Mouse (Mus musculus): ENCODE data around the gene Zscan2. TPM values are rescaled to one million over a fixed set of nuclear protein-coding genes. Genes with fewer than 3 reads are reported as not detected.

Zscan2 gene
- polyA plus RNA-seq, 1 experiment from 2014 or later, result 3.0 TPM

DNA sequence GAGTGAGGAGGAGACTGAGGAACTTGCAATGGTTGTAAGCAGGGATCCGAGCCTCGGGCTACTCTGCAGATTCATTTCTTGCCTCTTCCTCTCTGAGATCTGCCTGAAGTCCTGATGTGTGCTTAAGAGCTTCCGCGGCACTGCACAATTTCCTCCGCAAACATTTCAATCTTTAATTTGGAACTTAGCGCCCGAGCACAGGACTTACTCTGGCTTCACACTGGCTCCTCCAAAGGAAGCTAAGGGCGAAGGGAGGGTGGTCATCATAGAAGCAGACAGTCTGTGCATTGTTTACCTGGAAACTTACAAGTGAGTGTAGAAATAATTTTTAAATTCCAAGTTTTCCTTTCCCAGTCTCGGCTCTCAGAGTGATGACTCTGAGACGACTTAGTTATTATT is 14.4 kb upstream of the Zscan2 start:
- H3K36me3 ChIP-seq (replicated peaks), result no peaks in the 10 kb centered on the region
- no peak for DNase-seq (ENCODE audit: low spot score)
- 88% methylated on average over 10 of the region's 10 CpGs for WGBS
- H3K27ac ChIP-seq (replicated peaks), result no peak overlapping the region
- H3K4me3 ChIP-seq, result no peak overlapping the region
- no peaks in the 10 kb centered on the region for H3K9me3 ChIP-seq
- H3K4me1 ChIP-seq, result no peaks in the 10 kb centered on the region
- H3K27me3 ChIP-seq (replicated peaks; ENCODE audit: low read depth, poor library complexity, severe bottlenecking), result no peaks in the 10 kb centered on the region

DNA sequence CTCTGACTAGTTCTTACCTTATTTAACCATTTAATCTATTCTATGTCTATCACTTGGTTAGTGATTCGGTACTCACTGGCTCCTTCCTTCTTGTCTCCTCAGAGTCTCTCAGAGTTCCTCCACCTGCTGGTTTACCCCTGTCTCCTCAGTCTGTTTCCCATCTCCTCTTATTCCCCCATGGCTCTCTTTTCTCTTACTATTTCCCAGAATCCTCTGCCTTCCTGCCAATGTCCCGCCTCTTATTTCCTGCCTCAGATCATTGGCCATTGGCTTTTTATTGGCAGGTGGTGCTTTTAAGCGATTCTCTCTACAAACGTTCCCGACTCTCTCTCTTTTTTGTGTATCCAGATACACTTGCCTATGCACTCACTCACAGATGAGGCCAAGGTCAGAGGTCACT is 14.0 kb upstream of the Zscan2 start:
- no peak overlapping the region for H3K27ac ChIP-seq (replicated peaks)
- H3K27me3 ChIP-seq (replicated peaks; ENCODE audit: low read depth, poor library complexity, severe bottlenecking), result no peaks in the 10 kb centered on the region
- WGBS, result 86% methylated on average over 5 of the region's 5 CpGs
- no peak overlapping the region for H3K4me3 ChIP-seq
- no peaks in the 10 kb centered on the region for H3K36me3 ChIP-seq (replicated peaks)
- H3K4me1 ChIP-seq, result no peaks in the 10 kb centered on the region
- no peak for DNase-seq (ENCODE audit: low spot score)
- no peaks in the 10 kb centered on the region for H3K9me3 ChIP-seq

GRCm38 (mm10) chr7:80849267-80849666 is 11.5 kb upstream of the Zscan2 start:
- Histone ChIP-seq H3K4me1 (no peaks in the 10 kb centered on the region), H3K36me3 (replicated peaks) (no peaks in the 10 kb centered on the region), H3K9me3 (no peaks in the 10 kb centered on the region), H3K27me3 (replicated peaks; ENCODE audit: low read depth, poor library complexity, severe bottlenecking) (no peaks in the 10 kb centered on the region), H3K27ac (replicated peaks) (no peak overlapping the region), H3K4me3 (no peak overlapping the region)
- WGBS, result 91% methylated on average over 2 of the region's 2 CpGs
- no peak for DNase-seq (ENCODE audit: low spot score)

- Histone ChIP-seq H3K4me3 (no peak overlapping the region), H3K36me3 (replicated peaks) (no peaks in the 10 kb centered on the region), H3K9me3 (no peaks in the 10 kb centered on the region), H3K4me1 (no peaks in the 10 kb centered on the region), H3K27me3 (replicated peaks; ENCODE audit: low read depth, poor library complexity, severe bottlenecking) (no peaks in the 10 kb centered on the region), H3K27ac (replicated peaks) (no peak overlapping the region)
- DNase-seq (ENCODE audit: low spot score), result peak; percentile 49
- WGBS, result 37% methylated on average over 4 of the region's 4 CpGs
Observed at GRCm38 (mm10) chr7:80849710-80850109, 11.0 kb upstream of the Zscan2 start.

DNA sequence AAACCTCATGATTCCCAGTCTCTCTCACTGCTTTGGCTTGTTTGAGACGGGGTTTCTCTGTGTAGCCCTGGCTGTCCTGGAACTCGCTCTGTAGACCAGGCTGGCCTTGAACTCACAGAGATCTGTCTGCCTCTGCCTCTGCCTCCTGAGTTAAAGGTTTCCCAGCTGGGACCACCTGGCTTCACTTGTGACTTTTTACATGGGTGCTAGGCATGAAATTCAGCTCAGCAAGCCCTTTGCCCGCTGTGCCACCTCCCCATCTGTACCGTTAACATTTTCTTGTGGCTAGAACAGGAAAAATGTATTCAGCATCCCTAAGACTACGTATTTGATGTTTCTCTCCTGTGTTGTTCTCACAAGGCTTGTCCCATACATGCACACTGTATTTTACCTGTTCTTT is 10.2 kb upstream of the Zscan2 start:
- no peaks in the 10 kb centered on the region for H3K27me3 ChIP-seq (replicated peaks; ENCODE audit: low read depth, poor library complexity, severe bottlenecking)
- H3K9me3 ChIP-seq, result no peaks in the 10 kb centered on the region
- DNase-seq (ENCODE audit: low spot score), result no peak
- 89% methylated on average over 5 of the region's 5 CpGs for WGBS
- no peaks in the 10 kb centered on the region for H3K4me1 ChIP-seq
- no peak overlapping the region for H3K4me3 ChIP-seq
- H3K36me3 ChIP-seq (replicated peaks), result no peaks in the 10 kb centered on the region
- H3K27ac ChIP-seq (replicated peaks), result no peak overlapping the region

DNA sequence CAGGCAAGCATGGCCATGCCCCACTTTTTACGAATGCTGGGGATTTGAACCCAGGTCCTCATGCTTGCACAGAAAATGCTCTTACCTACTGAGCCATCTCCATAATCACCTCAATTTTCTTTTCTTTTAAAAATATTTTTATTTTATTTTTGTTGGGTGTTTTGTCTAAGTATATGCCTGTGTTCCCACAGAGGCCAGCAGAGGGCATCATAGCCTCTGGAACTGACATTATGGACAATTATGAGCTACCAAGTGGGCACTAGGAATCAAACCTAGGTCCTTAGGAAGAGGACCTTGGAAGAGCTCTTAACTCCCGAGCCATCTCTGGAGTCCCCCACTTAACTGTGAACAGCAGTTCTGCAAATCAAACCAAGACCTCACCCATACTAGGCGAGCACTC is 7.5 kb upstream of the Zscan2 start:
- WGBS, result 91% methylated on average over 3 of the region's 3 CpGs

DNA sequence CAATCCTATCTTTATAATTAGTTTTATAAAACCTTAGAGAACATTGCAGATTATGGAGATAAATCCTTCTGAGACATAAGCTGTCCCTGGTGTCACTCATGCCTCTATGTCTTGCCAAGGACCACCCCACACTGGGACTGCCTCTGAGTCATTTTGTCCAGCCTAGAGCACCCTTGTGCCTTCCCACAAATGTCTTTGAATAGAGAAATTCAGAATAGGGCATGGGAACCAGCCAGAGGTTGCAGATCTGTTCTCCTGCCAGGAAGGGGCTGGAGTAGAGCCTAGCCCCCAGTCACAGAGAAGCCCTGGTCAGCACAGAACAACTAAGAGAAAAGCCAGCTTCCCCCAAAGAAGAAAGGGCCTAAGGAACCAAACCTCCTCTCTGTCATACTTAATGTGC is 5.4 kb upstream of the Zscan2 start:
- H3K36me3 ChIP-seq (replicated peaks), result no peaks in the 10 kb centered on the region
- H3K27ac ChIP-seq (replicated peaks), result no peak overlapping the region
- H3K4me1 ChIP-seq, result peaks cover 5% of the 10 kb centered on the region
- H3K4me3 ChIP-seq, result no peak overlapping the region
- no peaks in the 10 kb centered on the region for H3K27me3 ChIP-seq (replicated peaks; ENCODE audit: low read depth, poor library complexity, severe bottlenecking)
- no peaks in the 10 kb centered on the region for H3K9me3 ChIP-seq
- DNase-seq (ENCODE audit: low spot score), result no peak

More for the DNA sequence above, 7.5 kb upstream of the Zscan2 start:
- Histone ChIP-seq H3K36me3 (replicated peaks) (no peaks in the 10 kb centered on the region), H3K4me1 (no peaks in the 10 kb centered on the region), H3K27ac (replicated peaks) (no peak overlapping the region), H3K4me3 (no peak overlapping the region), H3K9me3 (no peaks in the 10 kb centered on the region), H3K27me3 (replicated peaks; ENCODE audit: low read depth, poor library complexity, severe bottlenecking) (no peaks in the 10 kb centered on the region)
- DNase-seq (ENCODE audit: low spot score), result no peak

- Histone ChIP-seq H3K27ac (replicated peaks) (no peak overlapping the region), H3K36me3 (replicated peaks) (no peaks in the 10 kb centered on the region), H3K4me1 (peaks cover 14% of the 10 kb centered on the region), H3K4me3 (no peak overlapping the region), H3K9me3 (no peaks in the 10 kb centered on the region), H3K27me3 (replicated peaks; ENCODE audit: low read depth, poor library complexity, severe bottlenecking) (no peaks in the 10 kb centered on the region)
- peak; percentile 78 for DNase-seq (ENCODE audit: low spot score)
- 35% methylated on average over 6 of the region's 6 CpGs for WGBS
Observed at GRCm38 (mm10) chr7:80857181-80857580, 3.5 kb upstream of the Zscan2 start.

- no peaks in the 10 kb centered on the region for H3K9me3 ChIP-seq
- H3K27me3 ChIP-seq (replicated peaks; ENCODE audit: low read depth, poor library complexity, severe bottlenecking), result no peaks in the 10 kb centered on the region
- H3K36me3 ChIP-seq (replicated peaks), result peaks cover 23% of the 10 kb centered on the region
- WGBS, result 1% methylated on average over 13 of the region's 13 CpGs
- peak overlapping the region; percentile 87 for H3K4me3 ChIP-seq
- H3K27ac ChIP-seq (replicated peaks), result peak overlapping the region; percentile 100
- peak; percentile 81 for DNase-seq (ENCODE audit: low spot score)
- H3K4me1 ChIP-seq, result peaks cover 37% of the 10 kb centered on the region
Observed at GRCm38 (mm10) chr7:80860227-80860626, 493 bp upstream of the Zscan2 start.

DNA sequence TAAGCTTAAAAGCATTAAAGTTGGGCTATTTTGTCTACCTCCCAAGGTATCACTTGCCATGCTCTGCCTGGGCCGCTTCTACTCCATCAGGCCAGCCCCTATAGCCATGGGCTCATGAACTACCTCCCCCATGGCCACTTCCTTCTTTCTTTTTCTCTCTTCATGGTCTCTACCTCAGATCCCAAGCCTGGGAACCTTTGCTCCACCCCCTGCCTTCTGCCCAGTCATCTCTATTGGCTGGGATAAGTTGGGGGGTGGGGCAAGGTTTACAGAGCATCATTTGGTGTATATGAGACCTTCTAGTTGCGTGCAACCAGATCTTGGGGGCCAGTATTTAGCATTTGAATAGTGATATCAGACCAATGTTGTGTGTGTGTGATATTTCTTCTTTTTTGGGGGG is 1.8 kb downstream of the Zscan2 start:
- H3K27ac ChIP-seq (replicated peaks), result no peak overlapping the region
- peaks cover 45% of the 10 kb centered on the region for H3K36me3 ChIP-seq (replicated peaks)
- DNase-seq (ENCODE audit: low spot score), result no peak
- peaks cover 37% of the 10 kb centered on the region for H3K4me1 ChIP-seq
- WGBS, result 88% methylated on average over 2 of the region's 2 CpGs
- H3K9me3 ChIP-seq, result no peaks in the 10 kb centered on the region
- H3K27me3 ChIP-seq (replicated peaks; ENCODE audit: low read depth, poor library complexity, severe bottlenecking), result no peaks in the 10 kb centered on the region
- peak overlapping the region; percentile 30; the same call in 1 of the 2 replicates for H3K4me3 ChIP-seq

GRCm38 (mm10) chr7:80863520-80863919 is 2.8 kb downstream of the Zscan2 start:
- H3K27ac ChIP-seq (replicated peaks), result no peak overlapping the region
- 84% methylated on average over 5 of the region's 5 CpGs for whole genome bisulfite sequencing
- DNase-seq (ENCODE audit: low spot score), result no peak
- H3K27me3 ChIP-seq (replicated peaks; ENCODE audit: low read depth, poor library complexity, severe bottlenecking), result no peaks in the 10 kb centered on the region
- H3K9me3 ChIP-seq, result no peaks in the 10 kb centered on the region
- H3K36me3 ChIP-seq (replicated peaks), result peaks cover 56% of the 10 kb centered on the region
- peaks cover 37% of the 10 kb centered on the region for H3K4me1 ChIP-seq
- no peak overlapping the region; the same call in 1 of the 2 replicates for H3K4me3 ChIP-seq

GRCm38 (mm10) chr7:80864151-80864550 is 3.4 kb downstream of the Zscan2 start:
- H3K27me3 ChIP-seq (replicated peaks; ENCODE audit: low read depth, poor library complexity, severe bottlenecking), result no peaks in the 10 kb centered on the region
- H3K4me1 ChIP-seq, result peaks cover 37% of the 10 kb centered on the region
- no peak overlapping the region for H3K4me3 ChIP-seq
- 75% methylated on average over 1 of the region's 1 CpGs for whole genome bisulfite sequencing
- H3K27ac ChIP-seq (replicated peaks), result no peak overlapping the region
- DNase-seq (ENCODE audit: low spot score), result no peak
- H3K36me3 ChIP-seq (replicated peaks), result peaks cover 62% of the 10 kb centered on the region
- no peaks in the 10 kb centered on the region for H3K9me3 ChIP-seq

- 76% methylated on average over 8 of the region's 8 CpGs for WGBS
- no peak for DNase-seq (ENCODE audit: low spot score)
- no peaks in the 10 kb centered on the region for H3K27me3 ChIP-seq (replicated peaks; ENCODE audit: low read depth, poor library complexity, severe bottlenecking)
- no peak overlapping the region for H3K4me3 ChIP-seq
- peaks cover 37% of the 10 kb centered on the region for H3K4me1 ChIP-seq
- H3K27ac ChIP-seq (replicated peaks), result no peak overlapping the region
- H3K9me3 ChIP-seq, result no peaks in the 10 kb centered on the region
- H3K36me3 ChIP-seq (replicated peaks), result peaks cover 69% of the 10 kb centered on the region
Observed at GRCm38 (mm10) chr7:80864831-80865230, 4.1 kb downstream of the Zscan2 start.

DNA sequence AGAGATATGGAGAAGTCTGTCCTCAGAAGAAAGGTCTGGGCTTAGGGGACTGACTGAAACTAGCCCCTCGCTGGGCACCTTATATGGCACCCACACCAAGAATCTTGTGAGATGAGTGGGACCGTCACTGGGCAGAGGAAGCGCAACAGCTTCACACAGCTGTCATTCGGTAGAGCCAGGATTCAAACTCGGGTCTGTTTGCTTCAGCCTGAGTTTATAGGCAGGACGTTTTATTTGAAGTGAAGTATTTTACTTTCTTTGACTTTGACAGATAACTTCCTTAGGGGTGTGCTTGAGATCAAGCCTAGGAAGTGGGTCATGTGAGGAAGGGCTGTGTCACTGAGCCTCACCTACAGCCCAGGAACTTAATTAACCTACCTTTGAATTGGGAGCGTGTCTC is 4.8 kb downstream of the Zscan2 start:
- H3K27me3 ChIP-seq (replicated peaks; ENCODE audit: low read depth, poor library complexity, severe bottlenecking), result no peaks in the 10 kb centered on the region
- H3K4me1 ChIP-seq, result peaks cover 32% of the 10 kb centered on the region
- no peak overlapping the region for H3K27ac ChIP-seq (replicated peaks)
- H3K36me3 ChIP-seq (replicated peaks), result peaks cover 76% of the 10 kb centered on the region
- 94% methylated on average over 7 of the region's 7 CpGs for WGBS
- no peak overlapping the region for H3K4me3 ChIP-seq
- DNase-seq (ENCODE audit: low spot score), result no peak
- H3K9me3 ChIP-seq, result no peaks in the 10 kb centered on the region

Measured in embryonic facial prominence, embryonic 10.5 days (tissue).